Mouse (Mus musculus): ENCODE results near the gene Spint4. TPM values are rescaled to one million over a fixed set of nuclear protein-coding genes. Genes with fewer than 3 reads are reported as not detected.

The Spint4 gene
- polyA plus RNA-seq (2016; fragmentation: Nextera tagmentation; extraction: Ambion mirVana) = not detected in 2 replicates

DNA sequence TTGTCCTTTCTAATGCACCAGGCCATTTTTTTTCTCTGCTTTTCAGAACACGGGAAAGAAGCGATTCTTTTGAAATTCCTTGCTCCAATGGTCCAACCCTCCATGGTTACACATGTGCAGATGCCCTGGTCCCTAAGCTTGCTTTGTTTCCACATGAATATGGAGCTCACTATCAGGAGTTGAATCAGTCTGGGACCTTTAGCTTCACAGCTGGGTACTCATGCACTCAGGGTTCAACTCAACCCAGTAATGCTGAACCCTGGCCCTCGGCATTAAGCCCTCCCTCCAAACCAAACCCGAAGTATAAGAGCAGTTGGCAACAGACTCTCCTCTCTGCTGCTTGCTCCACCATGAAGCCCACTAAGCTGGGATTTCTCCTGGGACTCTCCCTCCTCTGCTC, at the start of gene Spint4:
Gene Spint4, plus strand, starts transcription at position 301 of the 400 bp plus-strand sequence.
- WGBS = 84% methylated on average over 4 of the region's 4 CpGs
- Histone ChIP-seq H3K27ac (no peak within 1 kb of the TSS), H3K4me3 (no peak within 1 kb of the TSS), H3K36me3 (no peaks in the 10 kb centered on the region), H3K27me3 (ENCODE audit: low read depth, poor library complexity, severe bottlenecking) (no peaks in the 10 kb centered on the region), H3K4me1 (no peaks in the 10 kb centered on the region), H3K9me3 (replicated peaks) (no peaks in the 10 kb centered on the region)
- no peak for DNase-seq (ENCODE audit: low spot score)

DNA sequence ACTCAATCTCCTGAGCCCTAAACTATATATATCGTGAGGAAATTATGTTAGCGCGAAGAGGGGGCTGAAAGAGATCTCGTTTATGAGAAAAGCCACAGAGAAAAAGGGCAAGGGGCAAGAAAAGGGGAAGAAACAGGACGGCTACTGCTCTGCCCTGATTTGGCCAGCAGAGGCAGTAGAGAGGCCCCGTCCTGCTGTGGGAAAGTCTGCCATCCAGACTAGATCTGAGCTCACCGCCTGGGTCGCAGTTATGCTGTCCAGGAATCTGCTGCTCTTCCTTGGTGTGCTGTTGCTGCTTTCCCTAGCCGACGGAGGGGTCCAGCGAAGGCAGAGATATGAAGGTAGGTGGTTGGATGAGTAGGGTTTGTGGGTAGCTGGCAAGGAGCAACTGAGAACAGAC, 42.4 kb upstream of the Spint4 start, which contains the start of gene Wfdc10:
Gene Wfdc10, plus strand, starts transcription at position 189 of the 400 bp plus-strand sequence.
- Histone ChIP-seq H3K36me3 (no peaks in the 10 kb centered on the region), H3K27me3 (ENCODE audit: low read depth, poor library complexity, severe bottlenecking) (0 out of 2 replicates have a peak, but pooled peaks cover 4% of the 10 kb centered on the region), H3K4me1 (no peaks in the 10 kb centered on the region), H3K9me3 (replicated peaks) (no peaks in the 10 kb centered on the region), H3K27ac (no peak within 1 kb of the TSS), H3K4me3 (no peak within 1 kb of the TSS)
- DNase-seq (ENCODE audit: low spot score) = peak; percentile 62
- WGBS = 16% methylated on average over 11 of the region's 11 CpGs

DNA sequence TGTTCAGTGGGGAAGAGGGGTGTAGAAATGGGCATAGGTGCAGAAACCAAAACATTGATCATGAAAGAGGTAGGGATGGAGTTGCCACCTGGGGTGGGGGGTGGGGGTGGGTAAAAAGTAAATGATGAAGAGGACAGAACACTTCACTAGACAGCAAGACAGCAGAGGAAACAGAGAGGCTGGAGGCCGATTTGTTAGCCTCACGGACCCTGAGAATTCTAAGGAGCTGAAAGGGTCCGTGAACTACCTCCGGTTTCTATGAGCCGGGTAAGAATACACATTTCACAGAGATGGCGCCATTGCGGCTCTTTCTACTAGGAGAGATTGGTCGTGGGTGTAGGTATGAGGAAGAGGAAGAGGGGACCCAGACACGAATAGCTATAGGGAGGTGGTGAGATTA, 41.8 kb upstream of the Spint4 start, which contains the start of gene Wfdc9:
Gene Wfdc9, minus strand, starts transcription at position 101 of the 400 bp plus-strand sequence.
- Histone ChIP-seq H3K27me3 (ENCODE audit: low read depth, poor library complexity, severe bottlenecking) (0 out of 2 replicates have a peak, but pooled peaks cover 4% of the 10 kb centered on the region), H3K9me3 (replicated peaks) (no peaks in the 10 kb centered on the region), H3K27ac (no peak within 1 kb of the TSS), H3K4me1 (no peaks in the 10 kb centered on the region), H3K4me3 (no peak within 1 kb of the TSS), H3K36me3 (no peaks in the 10 kb centered on the region)
- WGBS = 84% methylated on average over 9 of the region's 9 CpGs
- no peak for DNase-seq (ENCODE audit: low spot score)

DNA sequence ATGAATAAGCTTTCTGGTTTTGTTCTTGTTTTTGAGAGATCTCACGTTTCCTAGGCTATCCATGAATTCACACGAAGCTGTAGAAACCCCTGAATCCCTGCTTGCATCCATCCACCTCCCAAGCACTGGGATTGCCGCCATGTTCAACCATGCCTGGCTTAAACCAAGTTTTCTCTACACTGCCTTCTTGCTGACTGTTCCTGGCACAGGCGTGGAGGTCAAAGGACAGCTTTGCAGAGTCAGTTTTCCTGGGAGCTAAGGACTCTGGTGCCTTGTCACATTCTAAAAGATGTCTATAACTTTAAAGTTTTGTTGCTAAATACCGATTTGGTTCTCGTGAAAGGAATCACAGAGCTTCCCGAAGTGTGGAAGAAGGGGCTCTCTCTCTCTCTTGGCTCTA, 33.5 kb upstream of the Spint4 start:
- Histone ChIP-seq H3K36me3 (no peaks in the 10 kb centered on the region), H3K4me3 (no peak overlapping the region), H3K27me3 (ENCODE audit: low read depth, poor library complexity, severe bottlenecking) (no peaks in the 10 kb centered on the region), H3K4me1 (no peaks in the 10 kb centered on the region), H3K9me3 (replicated peaks) (no peaks in the 10 kb centered on the region), H3K27ac (no peak overlapping the region)
- 89% methylated on average over 7 of the region's 7 CpGs for WGBS
- no peak for DNase-seq (ENCODE audit: low spot score)

DNA sequence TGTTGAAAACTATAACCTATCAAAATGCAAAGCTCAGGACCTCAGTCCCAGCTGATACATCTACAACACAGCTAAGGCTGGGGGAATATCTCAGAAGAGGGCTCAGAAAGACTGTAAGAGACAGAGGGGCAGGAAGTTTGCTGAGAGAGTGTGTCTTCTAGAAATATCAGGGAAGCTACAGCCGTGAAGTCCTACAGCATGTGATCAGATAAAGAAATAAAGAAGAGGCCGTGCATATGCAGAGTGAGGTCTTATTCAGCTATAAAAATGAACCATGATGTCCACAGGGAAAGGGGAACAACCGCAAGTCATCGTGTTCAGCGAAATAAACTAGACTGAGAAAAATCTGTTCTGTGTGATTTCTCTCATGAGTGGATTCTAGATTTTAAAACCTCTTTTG, 28.0 kb upstream of the Spint4 start:
- H3K4me1 ChIP-seq = no peaks in the 10 kb centered on the region
- no peak overlapping the region for H3K4me3 ChIP-seq
- H3K27me3 ChIP-seq (ENCODE audit: low read depth, poor library complexity, severe bottlenecking) = no peaks in the 10 kb centered on the region
- H3K9me3 ChIP-seq (replicated peaks) = no peaks in the 10 kb centered on the region
- 87% methylated on average over 5 of the region's 5 CpGs for WGBS
- no peak for DNase-seq (ENCODE audit: low spot score)
- H3K36me3 ChIP-seq = no peaks in the 10 kb centered on the region
- H3K27ac ChIP-seq = no peak overlapping the region

DNA sequence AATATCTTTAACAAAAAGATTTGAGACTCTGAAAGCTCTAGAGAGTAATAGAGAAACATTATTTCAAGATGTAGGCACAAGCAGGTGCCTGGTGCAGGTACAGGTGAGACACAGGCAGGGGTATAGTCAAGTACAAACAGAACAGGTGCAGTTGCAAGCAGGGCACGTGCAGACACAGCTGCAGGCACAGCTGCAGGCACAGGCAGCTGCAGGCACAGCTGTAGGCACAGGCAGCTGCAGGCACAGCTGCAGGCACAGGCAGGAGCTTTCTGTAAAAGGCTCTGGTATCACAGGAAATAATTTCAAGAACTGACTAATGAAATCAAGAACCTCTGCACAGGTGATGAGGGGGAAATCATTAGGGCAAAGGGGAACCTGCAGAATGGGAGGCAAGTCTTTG, 27.4 kb upstream of the Spint4 start:
- Histone ChIP-seq H3K9me3 (replicated peaks) (no peaks in the 10 kb centered on the region), H3K4me1 (no peaks in the 10 kb centered on the region), H3K27me3 (ENCODE audit: low read depth, poor library complexity, severe bottlenecking) (no peaks in the 10 kb centered on the region), H3K36me3 (no peaks in the 10 kb centered on the region), H3K27ac (no peak overlapping the region), H3K4me3 (no peak overlapping the region)
- 47% methylated on average over 1 of the region's 1 CpGs for WGBS
- DNase-seq (ENCODE audit: low spot score) = no peak

DNA sequence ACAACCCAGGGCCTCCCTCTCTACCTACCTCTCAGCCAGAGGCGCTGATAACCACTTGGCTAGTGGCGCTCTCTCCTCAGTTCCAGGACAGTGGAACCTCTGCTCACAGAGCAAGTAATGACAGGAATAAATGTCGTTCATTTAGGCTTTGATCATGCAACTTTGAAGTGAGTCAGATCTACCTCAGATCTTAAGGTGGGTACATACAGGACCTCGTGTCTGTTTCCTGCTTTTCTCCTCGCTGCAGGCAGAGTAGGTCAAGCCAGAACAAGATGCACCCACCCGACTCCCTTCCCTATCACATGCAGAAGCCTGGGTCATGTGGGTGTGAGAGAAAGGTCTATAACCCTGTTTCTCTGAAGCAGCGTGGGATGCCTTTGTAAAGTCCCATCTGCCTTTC, 24.3 kb upstream of the Spint4 start, which contains the start of gene Wfdc11:
Gene Wfdc11, minus strand, starts transcription at position 101 of the 400 bp plus-strand sequence.
- 81% methylated on average over 7 of the region's 7 CpGs for WGBS
- Histone ChIP-seq H3K4me1 (peaks cover 4% of the 10 kb centered on the region), H3K9me3 (replicated peaks) (no peaks in the 10 kb centered on the region), H3K27me3 (ENCODE audit: low read depth, poor library complexity, severe bottlenecking) (no peaks in the 10 kb centered on the region), H3K4me3 (no peak within 1 kb of the TSS), H3K27ac (no peak within 1 kb of the TSS), H3K36me3 (no peaks in the 10 kb centered on the region)
- no peak for DNase-seq (ENCODE audit: low spot score)

DNA sequence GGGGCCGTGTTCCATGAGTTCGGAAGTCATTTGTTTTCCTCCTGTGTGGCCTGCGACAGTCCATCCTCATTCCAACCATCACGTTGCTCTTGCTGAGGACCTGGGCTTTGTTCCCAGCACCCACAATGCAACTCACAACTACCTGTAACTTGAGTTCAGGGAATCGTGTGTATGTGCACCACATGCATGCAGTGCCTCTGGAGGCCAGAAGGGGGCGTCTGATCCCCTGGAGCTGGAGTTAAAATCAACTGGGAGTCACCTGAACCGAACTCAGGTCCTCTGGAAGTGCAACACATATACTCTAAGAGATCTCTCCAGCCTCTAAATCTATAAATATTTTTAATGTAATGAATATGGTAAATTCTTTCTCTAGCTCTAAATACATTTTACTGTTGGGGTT, 22.2 kb upstream of the Spint4 start:
- Histone ChIP-seq H3K4me3 (no peak overlapping the region), H3K27ac (no peak overlapping the region), H3K9me3 (replicated peaks) (no peaks in the 10 kb centered on the region), H3K4me1 (peaks cover 13% of the 10 kb centered on the region), H3K36me3 (no peaks in the 10 kb centered on the region), H3K27me3 (ENCODE audit: low read depth, poor library complexity, severe bottlenecking) (no peaks in the 10 kb centered on the region)
- no peak for DNase-seq (ENCODE audit: low spot score)
- 81% methylated on average over 7 of the region's 7 CpGs for WGBS

DNA sequence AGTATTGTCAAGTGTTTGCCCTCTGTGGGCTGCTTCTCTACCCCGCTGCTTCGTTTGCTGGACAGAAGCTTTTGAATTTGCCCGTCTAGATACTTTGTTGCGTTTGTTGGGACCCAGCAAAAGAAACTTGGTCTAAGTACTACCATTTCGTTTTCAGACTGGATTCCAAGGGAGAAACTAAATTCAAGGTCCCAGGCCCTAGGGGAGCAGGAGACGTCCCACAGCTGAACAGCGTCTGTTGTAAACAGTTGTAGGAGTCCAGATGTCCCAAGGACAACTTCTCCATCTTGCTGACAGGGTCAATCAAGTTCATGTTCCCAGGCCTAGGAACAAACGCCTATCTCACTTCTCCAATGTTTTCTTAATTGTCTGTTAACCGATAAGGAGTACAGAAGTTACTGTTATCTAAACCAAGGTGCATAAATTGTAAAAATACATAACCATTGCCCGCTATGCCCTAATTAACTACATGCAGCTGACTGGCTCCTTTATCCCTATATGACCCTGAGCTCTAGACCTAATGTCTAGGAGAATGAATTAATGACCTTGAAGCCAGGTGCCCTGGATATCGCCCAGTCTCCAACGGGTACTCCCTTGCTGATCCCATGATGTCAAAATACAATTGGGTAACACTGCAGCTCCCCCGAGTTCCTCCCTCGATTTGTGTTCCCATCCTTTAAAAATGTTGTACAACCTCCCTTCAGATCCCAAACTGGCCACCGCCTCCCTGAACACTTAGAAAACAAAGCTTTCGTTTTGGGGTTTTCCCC, 21.2 kb upstream of the Spint4 start:
- no peaks in the 10 kb centered on the region for H3K9me3 ChIP-seq (replicated peaks)
- H3K4me3 ChIP-seq = no peak overlapping the region
- H3K4me1 ChIP-seq = peaks cover 13% of the 10 kb centered on the region
- no peak for DNase-seq (ENCODE audit: low spot score)
- 86% methylated on average over 16 of the region's 16 CpGs for WGBS
- H3K27me3 ChIP-seq (ENCODE audit: low read depth, poor library complexity, severe bottlenecking) = no peaks in the 10 kb centered on the region
- no peak overlapping the region for H3K27ac ChIP-seq
- H3K36me3 ChIP-seq = no peaks in the 10 kb centered on the region

DNA sequence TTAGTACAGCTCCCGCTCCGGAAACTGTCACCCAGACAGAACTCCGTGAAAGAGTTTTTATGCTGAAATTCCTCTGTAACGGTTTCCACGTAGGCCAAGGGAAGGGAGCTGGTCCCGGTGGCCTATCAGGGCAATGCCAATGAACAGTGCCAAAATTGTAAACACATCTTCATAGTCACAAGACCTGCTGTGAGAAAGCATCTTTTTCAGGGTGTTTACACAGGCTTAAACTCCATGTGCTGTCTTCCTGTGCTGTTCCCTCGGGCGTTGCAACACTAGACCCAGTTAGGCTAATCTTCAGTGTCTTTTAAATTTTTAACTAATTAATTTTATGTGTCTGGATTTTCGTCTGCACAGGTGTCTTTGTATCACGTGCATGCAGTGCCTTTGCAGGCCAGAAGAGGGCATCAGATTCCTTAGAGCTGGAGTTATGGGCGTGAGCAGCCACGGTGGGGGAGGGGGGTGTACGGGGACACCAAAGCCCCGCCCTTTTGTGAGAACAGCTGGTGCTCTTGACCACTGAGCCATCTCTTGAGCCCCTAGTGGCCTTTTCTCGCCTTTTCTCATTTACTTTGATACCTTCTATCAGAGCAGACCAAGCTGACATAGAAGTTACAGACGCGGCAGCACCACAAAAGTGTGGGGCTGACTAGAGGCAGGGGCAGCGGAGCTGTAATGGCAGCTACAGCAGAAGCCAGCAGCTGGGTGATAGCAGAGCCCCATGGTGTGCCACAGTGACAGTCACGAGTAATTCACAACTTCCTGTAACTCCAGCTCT, 19.3 kb upstream of the Spint4 start:
- no peak overlapping the region; the same call in 1 of the 2 replicates for H3K27ac ChIP-seq
- peak overlapping the region; percentile 40 for H3K4me3 ChIP-seq
- 25% methylated on average over 19 of the region's 19 CpGs for WGBS
- peaks cover 13% of the 10 kb centered on the region for H3K4me1 ChIP-seq
- H3K27me3 ChIP-seq (ENCODE audit: low read depth, poor library complexity, severe bottlenecking) = no peaks in the 10 kb centered on the region
- peak; percentile 85 for DNase-seq (ENCODE audit: low spot score)
- no peaks in the 10 kb centered on the region for H3K9me3 ChIP-seq (replicated peaks)
- H3K36me3 ChIP-seq = no peaks in the 10 kb centered on the region

DNA sequence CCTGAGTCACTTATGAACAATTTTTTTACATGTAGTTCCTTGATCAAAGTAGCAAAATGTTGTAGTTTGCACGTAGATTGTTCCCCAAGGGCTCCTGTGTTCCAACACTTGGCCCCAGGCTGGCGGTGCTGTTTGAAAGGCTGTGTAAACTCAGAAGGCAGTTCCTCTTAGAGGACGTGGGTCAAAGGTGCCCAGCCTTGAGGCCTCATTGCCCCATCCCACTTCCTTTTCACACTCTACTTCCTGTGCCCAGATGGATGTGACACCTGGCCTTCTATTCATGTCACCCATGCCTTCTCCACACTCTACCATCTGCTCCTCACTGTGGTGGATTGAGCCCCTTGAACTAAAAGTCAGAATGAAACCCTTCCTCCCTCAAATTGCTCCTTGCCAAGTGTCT, 18.4 kb upstream of the Spint4 start:
- peaks cover 13% of the 10 kb centered on the region for H3K4me1 ChIP-seq
- no peak for DNase-seq (ENCODE audit: low spot score)
- 40% methylated on average over 3 of the region's 3 CpGs for WGBS
- H3K27me3 ChIP-seq (ENCODE audit: low read depth, poor library complexity, severe bottlenecking) = no peaks in the 10 kb centered on the region
- H3K4me3 ChIP-seq = no peak overlapping the region
- no peaks in the 10 kb centered on the region for H3K9me3 ChIP-seq (replicated peaks)
- H3K36me3 ChIP-seq = no peaks in the 10 kb centered on the region
- H3K27ac ChIP-seq = no peak overlapping the region

DNA sequence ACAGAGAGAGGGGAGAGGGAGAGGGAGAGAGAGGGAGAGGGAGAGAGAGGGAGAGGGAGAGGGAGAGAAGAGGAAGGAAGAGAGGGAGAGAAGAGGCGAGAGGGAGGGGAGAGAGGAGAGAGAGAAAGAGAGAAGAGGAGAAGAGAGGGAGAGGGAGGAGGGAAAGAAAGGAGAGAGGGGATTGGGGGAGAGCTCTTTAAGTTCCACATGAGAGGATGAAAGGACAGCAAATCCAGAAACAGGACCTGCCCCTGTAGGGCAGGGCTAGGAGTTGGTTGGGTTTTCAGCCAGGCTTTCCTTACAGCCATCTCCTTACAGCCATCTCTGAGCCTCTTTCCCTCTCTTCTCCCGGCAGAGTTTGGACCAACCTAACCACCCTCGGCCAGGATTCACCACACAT, 13.5 kb upstream of the Spint4 start, which contains the start of gene Wfdc13:
Gene Wfdc13, plus strand, starts transcription at position 301 of the 400 bp plus-strand sequence.
- WGBS = 76% methylated on average over 3 of the region's 3 CpGs
- DNase-seq (ENCODE audit: low spot score) = no peak
- H3K27ac ChIP-seq = no peak within 1 kb of the TSS

DNA sequence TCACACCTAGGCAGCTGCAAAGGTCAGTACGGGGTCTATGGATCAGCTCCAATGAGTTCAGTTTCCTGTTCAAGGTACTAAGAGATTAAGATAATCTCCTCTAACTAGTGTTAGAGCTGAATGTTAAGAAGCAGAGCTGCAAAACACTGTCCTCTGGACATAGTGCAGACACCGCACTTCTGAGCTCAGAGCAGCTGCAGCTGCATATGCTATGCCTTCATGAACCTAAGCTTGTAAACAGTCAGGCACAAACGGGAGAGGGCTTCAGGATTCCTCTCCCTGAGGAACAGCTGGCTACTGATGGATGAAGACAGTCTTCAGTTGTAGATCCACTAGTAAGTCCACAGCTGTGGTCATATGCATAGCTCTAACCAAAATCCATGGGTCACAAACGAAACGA, 2.7 kb downstream of the Spint4 start:
- 79% methylated on average over 5 of the region's 5 CpGs for WGBS
- Histone ChIP-seq H3K27me3 (ENCODE audit: low read depth, poor library complexity, severe bottlenecking) (no peaks in the 10 kb centered on the region), H3K36me3 (no peaks in the 10 kb centered on the region), H3K9me3 (replicated peaks) (no peaks in the 10 kb centered on the region), H3K27ac (no peak overlapping the region), H3K4me1 (no peaks in the 10 kb centered on the region), H3K4me3 (no peak overlapping the region)
- DNase-seq (ENCODE audit: low spot score) = no peak

More for the DNA sequence above, 13.5 kb upstream of the Spint4 start, which contains the start of gene Wfdc13:
- no peaks in the 10 kb centered on the region for H3K36me3 ChIP-seq
- H3K4me3 ChIP-seq = no peak within 1 kb of the TSS
- H3K9me3 ChIP-seq (replicated peaks) = no peaks in the 10 kb centered on the region
- no peaks in the 10 kb centered on the region for H3K27me3 ChIP-seq (ENCODE audit: low read depth, poor library complexity, severe bottlenecking)
- 0 out of 2 replicates have a peak, but pooled peaks cover 3% of the 10 kb centered on the region for H3K4me1 ChIP-seq

Measured in limb, embryonic 10.5 days (tissue).